Mouse (Mus musculus) heart, embryonic 14.5 days (tissue): ENCODE results near the gene Tmem258. TPM values are rescaled to one million over a fixed set of nuclear protein-coding genes. Genes with fewer than 3 reads are reported as not detected.

Experiments
- ATAC-seq: fragments of 200-750 bp; cut with Nextera tagmentation; 2 replicates; pipeline ENCODE4 v1.8.0; 2017; ENCODE audit warnings: low read depth, moderate TSS enrichment; ENCODE audit not compliant: insufficient number of reproducible peaks, insufficient read depth, low FRiP score
- H3K27ac ChIP-seq, 2 experiments: fragments of 200-500 bp in 1 of 2; fragments of 300-500 bp in 1 of 2; sonication (generic) in 1 of 2; replicated peaks in 1 of 2; 2 replicates each; pipeline ENCODE4 v1.5.1; 2012 to 2014; ENCODE audit warnings: low read depth in 2 of 2, low read length in 2 of 2, control low read depth in 1 of 2, mild to moderate bottlenecking in 1 of 2, mixed read lengths in 1 of 2; ENCODE audit not compliant: control insufficient read depth in 1 of 2, insufficient read depth in 1 of 2
- H3K27me3 ChIP-seq: fragments of 300-500 bp; sonication (generic); 2 replicates; pipeline ENCODE4 v1.6.1; 2014; ENCODE audit warnings: mild to moderate bottlenecking, low read length, control low read depth; ENCODE audit not compliant: control insufficient read depth, insufficient read depth
- H3K36me3 ChIP-seq: fragments of 300-500 bp; sonication (generic); 2 replicates; pipeline ENCODE4 v1.6.1; 2014; ENCODE audit warnings: mild to moderate bottlenecking, control low read depth, low read length, mixed read lengths; ENCODE audit not compliant: control insufficient read depth, insufficient read depth
- H3K4me1 ChIP-seq, 2 experiments: fragments of 200-500 bp in 1 of 2; fragments of 300-500 bp in 1 of 2; sonication (generic) in 1 of 2; 2 replicates each; pipeline ENCODE4 v1.6.1; 2012 to 2014; ENCODE audit warnings: low read length in 2 of 2, control low read depth in 1 of 2, mixed read lengths in 1 of 2; ENCODE audit not compliant: control insufficient read depth in 2 of 2, insufficient read depth in 2 of 2
- H3K4me2 ChIP-seq: fragments of 300-500 bp; sonication (generic); 2 replicates; pipeline ENCODE4 v1.6.1; 2014; ENCODE audit warnings: mild to moderate bottlenecking, low read length
- H3K4me3 ChIP-seq, 2 experiments: fragments of 200-500 bp in 1 of 2; fragments of 300-500 bp in 1 of 2; sonication (generic) in 1 of 2; 2 replicates each; pipeline ENCODE4 v1.5.1; 2012 to 2014; ENCODE audit warnings: low read length in 2 of 2, mild to moderate bottlenecking in 2 of 2, control low read depth in 1 of 2, low read depth in 1 of 2, moderate library complexity in 1 of 2; ENCODE audit not compliant: control insufficient read depth in 1 of 2, insufficient read depth in 1 of 2
- H3K9ac ChIP-seq: fragments of 300-500 bp; sonication (generic); 2 replicates; pipeline ENCODE4 v1.6.1; 2014; ENCODE audit warnings: mild to moderate bottlenecking, low read length
- H3K9me3 ChIP-seq: fragments of 300-500 bp; sonication (generic); 2 replicates; pipeline ENCODE4 v1.6.1; 2016; ENCODE audit warnings: low read length, control low read depth; ENCODE audit not compliant: control insufficient read depth
- WGBS: fragments of 180-500 bp; shearing (Covaris S2); extraction: QIAGEN DNeasy Blood & Tissue Kit; methylation state at CpG from one replicate; pipeline ENCODE4 v1.1.7; 2014; 5-methylcytosine and 5-hydroxymethylcytosine counted together
- polyA plus RNA-seq: library from polyadenylated mRNA; unstranded; fragments of >200 nt; fragmentation: Nextera tagmentation; extraction: Ambion mirVana; gene quantifications from 2 replicates; pipeline ENCODE4 v1.2.1, GENCODE M21; 2014

Gene Tmem258
- polyA plus RNA-seq, 1 experiment from 2014 or later: 491 TPM

DNA sequence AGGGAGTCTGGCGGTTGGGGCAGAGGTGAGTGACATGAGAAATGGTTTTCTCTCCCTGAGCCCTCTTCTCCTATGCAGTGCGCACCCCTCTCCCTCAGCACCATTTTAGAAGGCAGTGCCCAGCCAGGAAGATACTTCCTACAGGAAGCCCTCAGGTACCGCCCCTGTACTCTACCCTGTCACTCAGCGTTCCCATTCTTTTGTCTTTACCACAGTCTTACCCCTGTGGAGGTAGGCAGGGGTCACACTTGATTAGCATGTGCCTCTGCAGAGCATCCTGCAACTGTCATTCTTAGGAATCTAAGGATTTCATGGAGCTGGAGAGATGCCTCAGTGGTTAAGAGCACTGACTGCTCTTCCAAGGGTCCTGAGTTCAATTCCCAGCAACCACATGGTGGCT lies 19.7 kb downstream of the Tmem258 start:
- 78% methylated on average over 4 of the region's 4 CpGs for WGBS
- H3K27ac ChIP-seq: no peak overlapping the region
- H3K4me1 ChIP-seq: peaks cover 12% of the 10 kb centered on the region in 2 experiments

DNA sequence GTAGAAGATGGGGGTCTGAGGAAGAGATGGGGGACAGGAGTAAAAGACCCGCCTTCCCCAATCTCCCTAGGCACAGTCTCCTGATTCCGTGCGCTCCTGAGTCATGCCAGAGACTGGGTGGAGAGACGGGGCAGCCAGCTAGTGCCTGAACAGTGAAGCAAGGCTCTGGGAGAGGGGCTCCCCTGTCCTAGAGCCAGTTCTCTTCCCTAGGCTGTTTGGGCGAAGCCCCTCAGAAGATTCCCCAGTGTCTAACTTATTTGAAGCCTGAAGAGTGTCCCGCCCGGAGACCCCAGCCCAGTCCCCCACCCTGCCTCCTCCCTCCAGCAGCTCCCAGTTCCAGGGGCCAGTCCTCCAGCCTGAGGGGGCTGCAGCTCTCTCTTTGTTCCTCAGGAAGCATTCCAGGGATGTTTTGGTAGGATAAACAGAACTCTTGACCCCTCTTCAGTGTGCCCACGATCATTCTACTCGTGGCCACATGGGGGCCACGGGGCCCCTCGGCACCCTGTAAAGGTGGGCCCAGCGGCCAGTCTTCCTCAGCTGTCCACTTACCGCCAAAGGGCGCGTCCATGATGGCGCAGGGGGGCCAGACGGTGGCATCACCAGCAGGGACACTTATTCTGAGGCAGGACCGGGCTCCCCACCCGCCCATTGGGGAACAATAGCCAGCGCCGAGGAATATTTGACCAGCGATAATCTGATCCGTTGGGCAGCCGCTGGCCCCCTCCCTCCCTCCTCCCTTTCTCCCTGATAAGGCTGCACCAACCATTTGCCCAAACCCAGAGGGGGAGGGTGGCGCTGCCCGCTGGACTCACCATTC lies 21.0 kb downstream of the Tmem258 start:
- Histone ChIP-seq H3K4me1 (peaks cover 12 to 15% of the 10 kb centered on the region in 2 experiments), H3K4me3 (peak overlapping the region; percentile 3 to 24; a peak in 2 of 4 replicates), H3K27ac (no peak overlapping the region), H3K9me3 (no peaks in the 10 kb centered on the region), H3K27me3 (no peaks in the 10 kb centered on the region), H3K4me2 (peak overlapping the region; percentile 66), H3K36me3 (no peaks in the 10 kb centered on the region), H3K9ac (peak overlapping the region; percentile 50)
- no peak for ATAC-seq
- WGBS: 9% methylated on average over 26 of the region's 26 CpGs

More for the DNA sequence above, 19.7 kb downstream of the Tmem258 start:
- Histone ChIP-seq H3K27me3 (no peaks in the 10 kb centered on the region), H3K9me3 (no peaks in the 10 kb centered on the region), H3K4me3 (no peak overlapping the region), H3K36me3 (no peaks in the 10 kb centered on the region), H3K9ac (no peak overlapping the region), H3K4me2 (no peak overlapping the region)
- ATAC-seq: no peak

DNA sequence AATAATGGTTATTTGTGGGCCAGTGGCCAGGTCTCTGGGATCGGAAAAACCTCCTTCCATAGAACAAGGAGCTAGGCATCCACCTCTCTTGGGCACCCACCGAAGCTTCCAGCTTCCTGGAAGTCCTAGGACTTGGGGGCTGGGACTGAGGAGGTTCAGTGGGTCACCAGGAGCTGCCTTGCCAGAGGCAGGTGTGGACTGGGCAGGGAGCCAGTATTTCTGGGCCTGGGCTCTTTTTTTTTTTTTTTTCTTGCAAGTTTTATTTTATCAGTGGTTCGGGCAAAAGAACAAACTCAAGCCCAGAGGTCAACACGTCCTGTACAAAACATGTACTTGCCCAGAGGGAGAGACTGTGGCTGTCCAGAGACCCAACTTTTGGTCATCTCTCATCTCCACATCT lies 22.0 kb downstream of the Tmem258 start:
- no peak for ATAC-seq
- H3K4me1 ChIP-seq: peaks cover 12 to 16% of the 10 kb centered on the region in 2 experiments
- no peak overlapping the region for H3K27ac ChIP-seq

DNA sequence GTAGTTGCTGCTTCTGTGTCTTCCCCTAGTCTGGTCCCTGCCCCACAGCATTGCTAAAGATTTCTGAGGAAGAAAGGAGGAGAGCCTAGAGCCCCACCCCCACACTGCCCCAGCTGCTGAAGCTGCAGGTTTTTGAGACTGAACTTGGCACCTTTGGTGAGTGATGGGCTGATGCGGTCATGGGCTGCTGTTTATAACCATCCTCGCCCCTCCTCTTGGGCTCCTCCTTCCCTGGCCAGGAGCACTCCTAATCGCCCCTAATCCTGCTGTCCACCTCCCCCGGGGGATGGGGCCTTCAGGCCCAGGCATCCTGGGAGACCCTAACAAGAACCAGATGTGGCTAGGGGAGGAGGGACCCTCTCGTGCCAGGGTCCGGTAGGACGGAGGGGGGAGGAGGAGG lies 27.2 kb downstream of the Tmem258 start:
- ATAC-seq: no peak
- H3K4me1 ChIP-seq: peaks cover 0 to 7% of the 10 kb centered on the region in 2 experiments; a peak in 3 of 4 replicates
- no peaks in the 10 kb centered on the region for H3K36me3 ChIP-seq
- H3K27ac ChIP-seq: no peak overlapping the region
- H3K9me3 ChIP-seq: no peaks in the 10 kb centered on the region
- H3K4me3 ChIP-seq: no peak overlapping the region
- no peak overlapping the region for H3K9ac ChIP-seq
- peaks cover 6% of the 10 kb centered on the region; the same call in 1 of the 2 replicates for H3K27me3 ChIP-seq
- 23% methylated on average over 7 of the region's 7 CpGs for WGBS
- H3K4me2 ChIP-seq: no peak overlapping the region

More for the DNA sequence above, 22.0 kb downstream of the Tmem258 start:
- Histone ChIP-seq H3K4me2 (peak overlapping the region; percentile 66; the same call in 1 of the 2 replicates), H3K9me3 (no peaks in the 10 kb centered on the region), H3K36me3 (no peaks in the 10 kb centered on the region), H3K9ac (no peak overlapping the region), H3K4me3 (no peak overlapping the region), H3K27me3 (no peaks in the 10 kb centered on the region; the same call in 1 of the 2 replicates)
- WGBS: 56% methylated on average over 4 of the region's 4 CpGs

DNA sequence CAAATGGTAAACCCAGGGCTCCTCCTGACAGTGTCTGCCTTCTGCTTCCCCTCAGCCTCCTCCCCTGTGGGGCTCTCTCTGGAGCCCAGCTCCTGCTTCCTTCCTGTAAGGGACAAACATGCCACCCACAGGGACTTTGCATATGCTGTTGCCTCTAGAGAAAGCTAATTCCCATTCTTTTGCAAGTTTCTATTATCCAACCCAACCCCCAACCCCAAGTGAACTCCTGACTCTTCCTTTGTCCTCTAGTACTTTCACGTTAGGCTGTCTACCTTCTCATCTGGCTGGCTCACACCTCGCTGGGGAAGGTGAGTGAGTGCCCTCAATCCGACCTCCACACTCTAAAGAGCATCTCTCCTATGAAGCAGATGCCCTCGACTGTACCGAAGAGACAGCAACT lies 28.1 kb downstream of the Tmem258 start:
- no peak overlapping the region; a peak in 1 of 4 replicates for H3K27ac ChIP-seq

DNA sequence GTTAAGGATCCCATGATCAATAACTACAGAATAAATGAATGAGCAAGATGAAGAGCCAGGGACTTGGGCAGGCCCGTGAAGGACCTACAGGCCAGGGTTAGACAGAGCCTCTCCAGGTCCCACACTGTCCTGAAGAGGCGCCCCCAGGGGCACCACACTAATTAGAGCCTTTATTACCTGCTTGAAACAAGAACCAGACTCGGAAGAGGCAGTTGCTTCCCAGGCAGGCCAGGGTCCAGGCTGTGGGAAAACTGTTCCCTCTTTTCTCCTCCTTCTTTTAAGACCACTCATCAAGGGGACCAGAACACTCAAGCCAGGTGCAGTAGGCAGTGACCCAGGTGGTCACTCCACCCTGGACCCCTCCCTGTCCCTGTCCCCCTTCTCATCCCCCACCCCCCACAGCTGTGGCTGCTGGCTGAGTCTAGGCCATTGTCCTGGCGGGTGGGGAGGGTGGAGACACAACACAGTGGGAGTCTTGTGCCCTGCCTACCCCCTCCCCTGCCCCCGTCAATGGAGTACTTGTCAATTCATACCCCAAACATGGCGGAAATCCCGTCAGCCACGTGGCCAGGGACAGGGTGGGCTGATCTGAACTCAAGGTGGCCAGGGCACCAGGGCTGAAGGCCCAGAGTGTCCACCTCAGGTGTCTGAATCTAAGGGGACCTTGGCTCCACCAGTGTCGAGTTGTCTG lies 28.7 kb downstream of the Tmem258 start:
- H3K4me3 ChIP-seq: no peak overlapping the region
- H3K9me3 ChIP-seq: no peaks in the 10 kb centered on the region
- H3K27ac ChIP-seq: no peak overlapping the region
- H3K4me1 ChIP-seq: peaks cover 0 to 6% of the 10 kb centered on the region in 2 experiments; a peak in 3 of 4 replicates
- no peak overlapping the region for H3K4me2 ChIP-seq
- ATAC-seq: no peak
- peaks cover 6% of the 10 kb centered on the region; the same call in 1 of the 2 replicates for H3K27me3 ChIP-seq
- no peak overlapping the region for H3K9ac ChIP-seq
- WGBS: 47% methylated on average over 9 of the region's 9 CpGs
- no peaks in the 10 kb centered on the region for H3K36me3 ChIP-seq

More for the DNA sequence above, 28.1 kb downstream of the Tmem258 start:
- H3K4me2 ChIP-seq: no peak overlapping the region
- WGBS: 35% methylated on average over 5 of the region's 5 CpGs
- H3K27me3 ChIP-seq: peaks cover 6% of the 10 kb centered on the region; the same call in 1 of the 2 replicates
- H3K4me3 ChIP-seq: no peak overlapping the region
- H3K4me1 ChIP-seq: peaks cover 0 to 6% of the 10 kb centered on the region in 2 experiments; a peak in 3 of 4 replicates
- no peak overlapping the region for H3K9ac ChIP-seq
- no peak for ATAC-seq
- H3K36me3 ChIP-seq: no peaks in the 10 kb centered on the region
- no peaks in the 10 kb centered on the region for H3K9me3 ChIP-seq

DNA sequence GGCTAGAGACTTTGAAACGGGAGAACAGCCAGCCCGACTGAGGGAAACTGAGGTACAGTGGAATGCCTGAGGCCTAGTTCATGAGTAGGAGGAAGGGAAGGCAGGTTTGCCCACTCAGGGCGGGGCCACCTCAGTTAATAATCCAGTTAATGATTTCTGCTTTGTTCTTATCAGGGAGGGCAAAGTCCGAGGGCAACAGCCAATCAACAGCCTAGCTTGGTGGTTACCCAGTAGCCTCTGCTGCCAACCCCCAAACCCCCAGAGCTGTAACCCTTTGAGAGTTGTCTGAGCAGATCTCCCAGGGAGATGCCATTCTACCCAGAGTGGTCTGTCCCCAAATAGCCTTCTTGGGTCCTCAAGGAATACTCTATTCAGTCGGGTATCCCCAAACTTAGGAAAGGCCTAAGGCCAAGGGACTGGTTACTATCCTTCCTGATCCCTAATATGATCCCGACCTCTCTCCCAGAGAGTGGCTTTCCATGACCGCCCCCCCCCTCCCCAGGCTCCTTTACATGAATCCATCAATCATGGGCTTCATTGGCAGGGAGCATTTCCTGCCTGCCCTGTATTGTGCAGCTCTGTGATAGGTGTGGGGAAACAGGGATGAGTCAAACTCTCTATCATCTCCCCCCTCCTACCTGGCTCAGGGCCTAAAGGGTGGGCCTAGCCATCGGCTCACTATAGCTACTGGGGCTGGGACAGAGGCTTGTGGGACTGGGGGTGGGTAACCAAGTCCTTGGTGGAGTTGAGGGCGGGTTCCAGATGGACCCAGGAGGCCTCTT lies 32.2 kb downstream of the Tmem258 start:
- 66% methylated on average over 9 of the region's 9 CpGs for WGBS
- Histone ChIP-seq H3K4me3 (no peak overlapping the region), H3K4me1 (peaks cover 0 to 5% of the 10 kb centered on the region in 2 experiments; a peak in 1 of 4 replicates), H3K9ac (no peak overlapping the region), H3K4me2 (no peak overlapping the region), H3K9me3 (no peaks in the 10 kb centered on the region), H3K27ac (no peak overlapping the region), H3K27me3 (peaks cover 19% of the 10 kb centered on the region; the same call in 1 of the 2 replicates), H3K36me3 (no peaks in the 10 kb centered on the region)
- no peak for ATAC-seq
